Mouse (Mus musculus) left cerebral cortex, postnatal 14 days (tissue): ENCODE measurements around the gene Fcer1g. TPM values are rescaled to one million over a fixed set of nuclear protein-coding genes. Genes with fewer than 3 reads are reported as not detected.
"Not testable (repeated sequence)": the region's sequence is repeated elsewhere in the genome, so short reads cannot be mapped to it uniquely, and the experiment has no call there.

Source experiments
- DNase-seq, 2 experiments: peaks; one replicate each; pipeline ENCODE4 v3.0.0; 2021 to 2022; ENCODE audit warnings: low spot score in 2 of 2, mixed read lengths in 1 of 2
- intact Hi-C: fragments of 180-260 bp; cut with DNase I; formaldehyde crosslinking; loops from one replicate; pipeline ENCODE4 v1.15.1; 2025
- total RNA-seq, 2 experiments: library from RNA; stranded (reverse); gene quantifications; 2 replicates each; pipeline ENCODE4 v1.2.3; 2021

The Fcer1g gene
- total RNA-seq, 2 experiments from 2014 or later: 11.1 to 16.0 TPM

DNA sequence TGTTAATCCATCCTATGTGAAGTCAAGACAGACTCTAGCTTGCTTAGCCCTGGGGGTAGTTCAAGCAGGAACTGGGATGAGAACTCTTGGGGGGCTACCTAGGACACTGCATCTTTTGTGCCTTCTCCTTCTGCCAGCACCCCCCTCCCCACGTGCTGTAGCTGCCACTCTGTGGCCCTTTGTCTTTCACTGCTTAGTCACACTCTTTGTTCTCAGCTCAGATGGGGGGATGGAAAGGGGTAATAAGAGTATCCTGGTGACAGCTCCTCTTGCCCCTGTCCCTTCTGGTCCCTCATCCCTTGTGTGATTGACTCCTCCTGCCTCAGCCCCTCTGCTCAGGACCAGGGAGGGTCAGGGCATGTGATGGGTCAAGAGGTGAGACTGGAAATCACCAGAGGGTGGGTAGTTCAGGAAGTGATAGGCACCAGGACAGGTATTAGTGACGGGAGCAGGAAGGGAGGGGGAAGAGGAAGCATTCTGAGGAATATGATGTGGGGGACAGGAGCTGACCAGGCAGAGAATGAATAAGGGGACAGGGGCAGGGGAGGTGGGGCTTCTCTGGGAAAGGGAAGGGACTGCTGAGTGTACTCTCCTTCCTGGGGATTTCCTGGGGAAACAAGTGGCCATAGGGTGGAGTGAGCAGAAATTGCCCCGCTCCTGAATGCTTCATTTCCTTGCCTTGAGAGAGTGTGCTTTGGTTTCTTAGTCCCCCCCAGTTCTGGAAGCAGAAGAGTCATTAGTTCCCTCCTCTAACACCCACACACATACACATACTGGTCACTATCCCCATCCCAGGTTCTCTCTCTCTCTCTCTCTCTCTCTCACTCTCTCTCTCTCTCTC is 14.4 kb upstream of the Fcer1g start:
- intact Hi-C loops: no loop called here
- no peak for DNase-seq

- no peak for DNase-seq
- intact Hi-C loops: no loop called here
Measured at GRCm38 (mm10) chr1:171247916-171248315, 13.8 kb upstream of the Fcer1g start.

DNA sequence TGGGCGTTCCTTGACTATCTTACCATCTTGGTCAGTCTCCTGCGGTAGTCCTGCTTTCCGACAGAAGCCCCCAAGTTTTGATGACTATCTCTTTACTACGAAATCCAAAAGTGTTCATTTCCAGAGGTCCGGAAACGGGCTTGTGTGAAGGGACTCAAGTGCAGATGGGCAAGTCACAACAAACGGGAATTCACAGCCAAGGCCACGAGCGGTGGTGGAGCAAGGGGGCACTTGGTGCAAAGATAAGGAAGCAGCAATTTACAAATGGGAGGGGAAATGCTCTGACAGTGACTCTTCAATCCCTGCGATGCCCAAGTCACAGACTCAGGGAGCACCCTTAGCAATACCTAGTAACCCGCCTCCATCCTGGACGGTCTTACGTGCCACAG is 13.3 kb upstream of the Fcer1g start:
- no peak for DNase-seq

DNA sequence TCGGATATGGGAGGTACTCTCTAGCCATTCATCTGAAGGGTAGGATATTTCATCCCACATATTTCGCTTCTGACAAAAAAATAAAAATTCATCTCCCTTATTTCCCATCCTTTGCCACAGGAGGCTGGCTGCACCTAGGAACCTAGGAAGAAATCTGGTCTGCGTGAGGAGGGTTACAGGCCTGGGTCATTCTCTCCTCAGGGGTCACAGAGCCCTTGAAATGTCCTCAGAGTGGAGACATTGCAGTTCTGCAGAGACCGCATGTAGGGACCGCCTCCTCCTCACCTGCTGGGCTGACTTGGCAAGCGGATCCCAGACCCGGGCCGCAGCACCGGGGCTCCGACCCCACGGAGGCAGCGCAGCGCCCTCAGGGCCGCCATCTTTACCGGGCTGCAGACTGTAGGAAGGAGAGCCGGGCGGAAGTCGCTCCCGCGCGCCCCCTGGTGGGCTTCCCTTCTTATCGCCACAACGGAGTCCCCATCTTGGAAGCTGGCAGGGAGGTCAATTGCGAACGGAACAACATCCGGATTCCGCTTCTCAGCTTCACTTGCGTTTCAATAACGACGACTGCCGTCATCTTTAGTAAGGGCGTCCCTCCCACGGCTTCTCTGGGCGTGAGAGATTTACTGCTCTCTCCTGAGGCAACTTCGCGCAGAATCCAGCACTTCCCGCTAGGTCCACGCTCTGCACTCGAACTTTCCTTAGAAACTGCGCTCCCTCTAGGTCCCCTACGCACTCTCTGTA is 12.7 kb upstream of the Fcer1g start:
- intact Hi-C loops: no loop called here
- DNase-seq: peak; percentile 99

More for the DNA sequence above, 13.3 kb upstream of the Fcer1g start:
- intact Hi-C loops: no loop called here

GRCm38 (mm10) chr1:171245353-171245752 is 11.2 kb upstream of the Fcer1g start:
- DNase-seq: no peak
- intact Hi-C loops: no loop called here

DNA sequence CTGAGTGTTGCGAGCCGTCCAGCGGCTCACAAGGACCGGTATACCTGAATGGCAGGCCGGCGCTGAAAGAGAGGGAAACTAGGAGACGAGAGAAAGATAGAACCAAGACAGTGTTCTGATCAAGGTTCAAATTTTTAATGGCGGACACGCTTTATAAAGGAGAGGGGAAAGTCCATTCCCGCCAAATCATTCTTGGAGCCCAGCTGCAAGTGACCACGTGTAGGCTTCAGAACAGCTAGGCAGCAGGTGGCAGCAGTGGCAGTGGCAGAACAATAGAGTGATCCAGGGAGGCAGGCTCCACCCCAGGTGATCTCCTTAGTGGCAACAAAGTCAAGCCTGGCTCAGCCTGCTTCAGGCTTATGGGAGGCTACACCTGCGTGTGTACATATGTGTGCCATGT is 7.8 kb upstream of the Fcer1g start:
- intact Hi-C loops, DNase-seq: not testable (repeated sequence)

- intact Hi-C loops: no loop called here
- DNase-seq: no peak
Measured at GRCm38 (mm10) chr1:171240911-171241310, 6.7 kb upstream of the Fcer1g start.

GRCm38 (mm10) chr1:171239992-171240744 is 6.0 kb upstream of the Fcer1g start:
- no peak for DNase-seq
- intact Hi-C loops: no loop called here

- intact Hi-C loops: no loop called here
- DNase-seq: peak; percentile 46 to 54
Measured at GRCm38 (mm10) chr1:171238463-171238862, 4.3 kb upstream of the Fcer1g start.

GRCm38 (mm10) chr1:171237438-171237837 is 3.3 kb upstream of the Fcer1g start:
- intact Hi-C loops: no loop called here
- no peak for DNase-seq

DNA sequence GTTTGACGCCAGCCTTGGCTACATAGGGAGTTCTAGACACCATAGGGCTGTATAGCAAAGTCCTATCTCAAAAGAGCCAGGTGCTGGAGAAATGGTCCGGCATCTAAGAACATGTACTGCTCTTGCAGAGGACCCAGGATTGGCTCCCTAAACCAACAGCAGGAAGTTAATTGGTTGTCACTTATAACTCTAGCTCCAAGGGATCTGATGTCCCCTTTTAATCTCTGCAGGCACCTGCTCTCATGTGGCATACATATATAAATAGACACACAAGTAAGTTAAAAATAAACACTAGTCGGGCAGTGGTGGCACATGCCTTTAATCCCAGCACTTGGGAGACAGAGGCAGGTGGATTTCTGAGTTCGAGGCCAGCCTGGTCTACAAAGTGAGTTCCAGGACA is 1.6 kb upstream of the Fcer1g start:
- intact Hi-C loops: no loop called here
- DNase-seq: no peak

DNA sequence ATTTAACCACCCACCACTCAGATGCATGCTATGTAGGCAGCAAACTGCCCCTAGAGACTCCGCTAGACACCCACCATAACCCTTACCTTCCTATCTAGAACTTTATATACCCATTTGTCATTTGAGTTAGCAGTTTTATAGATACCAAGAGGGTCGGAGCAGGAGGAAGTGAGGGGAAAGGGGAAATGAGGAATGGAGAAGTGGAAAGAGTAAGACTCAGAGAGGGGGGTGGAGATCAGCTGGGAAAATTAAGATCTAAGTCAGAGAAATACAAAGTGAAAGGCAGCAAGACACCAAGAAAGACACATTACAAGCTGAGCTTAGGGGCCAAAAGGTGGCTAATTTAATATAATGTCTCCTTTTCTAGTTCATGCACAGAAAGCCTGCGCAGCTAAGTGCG is 373 bp upstream of the Fcer1g start:
- DNase-seq: no peak
- intact Hi-C loops: no loop called here

DNA sequence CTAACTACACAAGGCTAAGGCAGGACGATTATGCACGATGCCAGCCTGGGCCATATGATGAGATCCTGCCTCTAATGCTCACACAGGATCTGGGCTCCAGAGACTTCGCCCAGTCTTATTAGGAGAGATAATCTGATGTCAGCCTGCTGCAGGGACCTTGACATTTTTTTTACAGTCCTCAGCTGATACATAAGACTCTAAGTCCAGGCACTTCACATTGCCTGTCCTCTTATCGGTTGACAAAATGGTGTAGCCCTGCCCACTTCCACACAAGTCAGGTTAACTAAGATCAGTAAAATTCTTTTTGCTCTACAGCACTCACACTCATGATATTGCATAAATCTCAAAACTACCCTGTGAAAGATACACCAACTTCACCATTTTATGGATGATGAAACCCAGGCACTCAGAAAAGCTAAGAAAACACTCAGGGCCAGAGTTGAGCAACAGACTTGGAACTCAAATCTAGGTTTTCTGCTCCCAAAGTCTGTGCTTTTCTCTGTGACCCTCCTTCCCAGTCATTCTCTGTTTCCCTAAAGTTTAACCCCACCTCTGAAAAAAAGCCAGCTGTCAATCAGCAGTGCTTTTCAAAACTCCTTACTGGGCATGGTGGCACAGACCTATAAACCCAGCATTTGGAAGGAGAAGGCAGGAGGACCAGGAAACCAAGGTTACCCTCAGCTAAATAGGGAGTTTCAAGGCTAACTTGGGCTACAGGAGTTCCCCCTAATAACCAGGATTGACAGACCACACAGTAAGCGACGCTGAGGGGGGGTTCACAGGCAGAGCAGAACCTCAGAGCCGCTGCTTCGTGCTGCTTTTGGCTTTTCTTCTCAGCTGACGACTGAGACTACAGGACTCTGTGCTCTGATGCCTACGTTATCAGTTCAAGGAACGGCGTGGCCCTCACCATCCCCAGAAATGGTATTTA is 1.1 kb downstream of the Fcer1g start:
- intact Hi-C loops: no loop called here
- DNase-seq: no peak

DNA sequence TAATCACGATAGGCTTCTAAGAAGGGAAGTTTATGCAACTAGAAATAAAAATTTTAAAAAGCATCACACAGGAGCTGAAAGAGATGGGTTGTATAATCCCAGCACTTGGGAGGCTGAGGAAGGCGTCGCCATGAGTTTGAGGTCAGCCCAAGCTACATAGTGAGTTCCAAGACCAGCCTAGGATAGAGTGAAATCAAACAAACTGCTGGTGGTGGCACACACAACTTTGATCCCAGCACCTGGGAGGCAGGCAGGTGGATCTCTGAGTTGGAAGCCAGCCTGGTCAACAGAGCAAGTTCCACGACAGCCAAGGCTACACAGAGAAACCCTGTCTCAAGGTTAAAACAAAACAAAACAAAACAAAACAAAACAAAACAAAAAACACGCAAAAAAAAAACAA is 1.8 kb downstream of the Fcer1g start:
- intact Hi-C loops: no loop called here
- no peak for DNase-seq

DNA sequence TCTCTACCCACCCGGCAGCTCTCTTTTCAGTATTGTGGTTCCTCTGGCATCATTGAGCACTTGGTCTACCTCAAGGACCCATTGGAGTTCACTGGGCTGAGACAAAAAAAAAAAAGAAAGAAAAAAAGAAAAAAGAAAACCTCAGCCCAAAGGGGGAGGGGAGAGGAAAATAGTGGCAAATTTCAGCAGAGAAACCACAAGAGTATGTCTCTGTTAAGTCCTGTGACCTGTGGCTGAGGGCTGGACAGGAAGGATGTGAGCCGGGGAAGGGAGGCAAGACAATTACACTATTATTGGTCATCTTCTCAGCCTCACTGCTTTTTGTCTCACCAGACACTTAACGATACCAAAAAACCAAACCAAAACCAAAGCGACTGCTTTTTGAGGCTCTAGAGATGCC is 2.3 kb downstream of the Fcer1g start:
- DNase-seq: no peak
- intact Hi-C loops: no loop called here

DNA sequence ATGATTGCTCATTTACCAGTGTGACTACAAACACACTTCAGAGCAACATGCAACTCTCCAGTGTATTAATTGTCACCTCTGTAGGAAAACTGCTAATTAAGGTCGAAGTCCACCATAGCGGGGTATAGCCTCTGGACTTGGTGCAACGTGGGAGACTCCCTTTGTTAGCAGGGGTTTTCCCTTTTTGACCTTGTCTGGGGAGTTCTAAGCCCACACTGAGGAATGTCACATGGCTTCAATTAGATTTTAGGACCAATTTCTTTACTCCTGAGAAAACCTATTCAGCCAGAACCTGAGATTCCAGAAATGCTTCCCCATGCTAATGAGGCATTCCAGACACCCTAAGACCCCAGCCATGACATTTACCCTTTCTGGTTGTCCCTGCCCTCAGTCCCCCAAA is 4.0 kb downstream of the Fcer1g start:
- no peak for DNase-seq
- intact Hi-C loops: no loop called here

- DNase-seq: no peak
- intact Hi-C loops: no loop called here
Measured at GRCm38 (mm10) chr1:171229750-171230149, 4.4 kb downstream of the Fcer1g start.

DNA sequence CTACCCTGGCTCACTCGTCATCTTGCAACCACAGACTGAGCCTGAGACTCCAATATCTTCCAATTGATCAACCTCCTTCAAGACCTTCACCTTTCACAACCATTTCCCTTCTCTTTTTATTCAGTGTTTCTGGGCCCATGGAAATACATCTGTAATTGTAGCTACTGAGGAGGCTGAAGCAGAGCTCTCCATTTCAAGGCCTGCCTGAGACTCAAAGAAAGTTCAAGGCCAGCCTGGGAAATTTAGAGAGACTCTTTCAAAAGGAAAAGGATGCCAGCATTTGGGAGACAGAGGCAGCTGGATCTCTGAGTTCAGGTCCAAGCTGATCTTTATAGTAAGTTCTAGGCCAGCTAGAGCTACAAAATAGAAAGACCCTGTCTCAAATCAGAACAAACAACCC is 6.3 kb downstream of the Fcer1g start:
- intact Hi-C loops: no loop called here
- no peak for DNase-seq

DNA sequence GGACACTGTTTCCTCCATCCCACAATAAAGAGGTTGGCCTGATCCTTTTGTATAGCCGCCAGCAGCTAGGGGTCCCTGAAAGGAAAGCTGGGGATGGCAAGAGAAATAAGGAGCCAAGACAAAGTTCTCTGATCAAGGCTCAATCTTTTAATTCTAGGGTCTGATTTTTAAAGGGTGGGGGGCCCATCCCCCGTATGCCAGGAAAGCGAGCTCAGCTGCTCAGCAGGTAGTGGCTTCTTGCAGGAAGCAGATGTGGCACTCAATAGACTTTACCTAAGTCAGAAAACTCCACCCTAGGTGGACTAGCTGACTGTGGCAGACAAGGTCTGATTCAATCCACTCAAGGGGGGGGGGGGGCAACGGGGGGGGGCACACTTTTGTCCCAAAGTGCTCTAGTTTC is 7.4 kb downstream of the Fcer1g start:
- DNase-seq: no peak
- intact Hi-C loops: no loop called here
